Mouse (Mus musculus) CD4-positive, CD25-positive, alpha-beta regulatory T cell, adult 9 weeks (primary cell): Measurements from ENCODE around the gene Tor2a. TPM values are rescaled to one million over a fixed set of nuclear protein-coding genes. Genes with fewer than 3 reads are reported as not detected.

Source experiments
- polyA plus RNA-seq: library from polyadenylated mRNA; unstranded; fragments of 100-300 nt; shearing (Covaris generic); gene quantifications from one replicate; pipeline ENCODE4 v1.2.1, GENCODE M21; 2017

The Tor2a gene
- polyA plus RNA-seq, result 54.6 TPM

DNA sequence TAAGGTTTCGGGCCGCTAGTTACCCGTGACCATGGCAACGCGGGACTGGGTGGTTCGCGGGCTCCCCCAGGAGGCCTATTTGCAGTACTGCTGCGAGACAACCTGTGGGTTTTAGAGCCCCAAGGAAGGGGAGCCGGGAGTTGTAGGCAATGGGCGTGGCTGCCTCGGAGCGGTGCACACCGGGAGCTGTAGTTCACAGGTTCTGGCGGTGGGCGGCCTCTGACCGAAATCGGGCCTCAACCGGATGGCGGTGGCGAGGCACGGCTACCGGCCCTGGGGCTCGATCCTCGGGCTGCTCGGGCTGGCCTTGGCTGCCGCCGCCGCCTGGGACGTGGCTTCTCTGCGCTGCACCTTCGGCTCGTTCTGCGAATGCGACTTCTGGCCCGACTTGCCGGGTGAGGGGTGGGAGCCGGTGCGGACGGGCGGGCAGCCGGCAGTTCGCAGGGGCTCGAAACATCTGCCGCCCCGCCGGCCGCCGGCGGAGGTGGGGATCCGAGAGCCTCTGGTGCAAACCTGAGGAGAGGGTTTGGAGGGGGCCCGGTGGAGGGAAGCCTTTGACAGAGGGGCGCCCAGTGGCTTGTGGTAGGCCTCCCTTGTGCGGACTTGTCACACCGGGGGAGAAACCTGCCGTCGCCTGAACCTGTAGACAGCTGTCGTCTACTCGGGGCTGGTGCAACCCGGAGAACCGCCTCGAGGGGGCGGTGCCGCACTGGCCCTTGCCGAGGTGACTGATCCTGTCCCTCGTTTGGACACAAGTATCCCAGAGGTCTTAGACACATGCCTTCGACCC is at the start of gene Tor2a:
Tor2a (plus strand) TSS at position 179 of the 790 bp plus-strand sequence.

GRCm38 (mm10) chr2:32712934-32713817 is 43.9 kb upstream of the Tor2a start, which contains the start of gene Cdk9:
TSS of gene Cdk9 (minus strand) at chr2:32713076.

GRCm38 (mm10) chr2:32720681-32721229 is 36.3 kb upstream of the Tor2a start, which contains the start of gene Sh2d3c:
TSS of gene Sh2d3c (plus strand) at chr2:32721055.

DNA sequence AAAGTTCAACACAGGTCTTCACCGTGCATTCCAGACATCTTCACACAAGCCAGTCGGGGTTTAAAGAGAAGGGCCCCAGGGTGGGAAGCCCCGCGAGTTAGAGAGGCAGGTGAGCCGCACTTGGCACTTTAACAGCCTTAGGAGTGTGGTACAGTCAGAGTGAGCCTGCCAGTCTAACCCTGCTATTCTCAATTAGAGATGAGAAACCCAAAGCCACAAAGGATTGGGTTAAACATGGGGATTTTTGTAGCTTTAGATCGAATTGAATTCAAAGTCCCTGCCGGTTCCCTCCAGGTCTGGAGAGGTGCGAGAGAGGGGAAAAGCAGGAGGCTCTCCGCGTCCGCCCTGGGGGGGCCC is 16.1 kb upstream of the Tor2a start, which contains the start of gene 6330409D20Rik:
6330409D20Rik (minus strand) TSS at position 101 of the 357 bp plus-strand sequence.

DNA sequence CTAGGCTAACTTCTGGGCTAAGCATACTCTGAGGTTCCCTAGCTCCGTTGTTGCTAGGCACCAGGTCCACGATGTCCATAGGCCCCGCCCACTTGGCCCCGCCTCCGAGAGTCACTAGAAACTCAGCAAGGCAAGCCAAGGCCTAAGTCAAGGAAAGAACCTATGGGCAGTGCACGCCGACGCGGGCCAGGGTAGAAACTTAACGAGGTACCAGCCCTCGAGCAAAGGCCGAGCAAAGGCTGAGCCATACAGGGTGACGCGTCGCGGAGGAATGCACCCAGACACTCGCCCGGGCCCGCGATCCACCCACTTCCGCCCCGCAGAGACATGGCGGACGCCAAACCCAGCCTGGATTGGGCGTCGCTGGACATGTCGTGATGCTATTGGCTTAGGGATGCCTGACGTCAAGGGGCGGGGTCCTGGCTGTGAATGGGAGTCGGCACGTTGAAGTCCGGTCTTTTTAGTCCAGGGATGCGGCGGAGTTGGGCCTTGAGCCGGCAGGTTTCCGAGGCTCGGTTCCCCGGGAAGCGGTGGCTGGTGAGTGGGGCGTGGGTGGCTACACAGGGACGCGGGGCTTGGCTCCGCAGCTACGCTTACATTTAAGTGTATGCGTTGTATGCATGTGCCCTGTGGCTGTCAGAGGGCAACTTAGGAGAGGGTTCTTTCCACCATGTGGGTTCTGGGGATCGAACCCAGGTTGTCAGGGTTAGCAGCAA is 18.5 kb downstream of the Tor2a start, which contains the start of the genes Ttc16 and Ptrh1:
Ttc16 (minus strand) TSS at position 275 of the 716 bp plus-strand sequence.
Ptrh1 (plus strand) TSS at position 428 of the 716 bp plus-strand sequence.

DNA sequence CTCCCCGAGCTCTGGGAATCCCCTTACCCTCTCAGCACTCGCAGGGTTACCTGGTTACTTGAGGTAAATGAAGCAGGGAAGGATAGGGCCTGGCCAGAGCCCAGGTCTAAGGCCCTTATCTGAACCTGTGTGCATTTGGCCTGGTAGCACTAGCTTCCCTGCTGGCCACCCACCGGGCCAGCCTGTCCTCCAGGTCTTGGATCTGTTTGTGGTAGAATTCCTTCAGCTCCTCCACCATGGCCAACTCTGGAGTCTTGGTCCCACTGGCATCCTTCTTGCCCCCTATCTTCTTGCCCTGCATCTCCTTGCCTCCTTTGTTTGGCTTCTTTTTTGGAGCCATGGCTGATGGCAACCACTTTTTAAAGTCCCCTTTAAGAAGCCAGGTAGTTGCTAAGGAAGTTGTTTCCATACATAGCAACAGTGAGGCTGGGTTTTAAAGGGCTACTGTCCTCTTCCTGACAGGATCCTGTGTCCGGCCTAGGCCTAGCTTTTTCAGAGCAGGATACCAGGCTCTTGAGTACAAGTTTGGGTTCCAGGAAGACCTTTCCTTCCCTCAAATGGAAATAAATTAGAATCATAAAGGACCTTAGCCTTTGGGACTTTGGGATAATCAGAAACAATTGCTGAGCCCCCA is 27.1 kb downstream of the Tor2a start, which contains the start of gene Cfap157:
Cfap157 (minus strand) TSS at position 381 of the 634 bp plus-strand sequence.

Other genes starting within 250 kb of the Tor2a start
- gene Fam102a, start 221.9 kb upstream of the Tor2a start, polyA plus RNA-seq, result 67.8 TPM
- gene Dpm2, start 186.4 kb upstream of the Tor2a start, polyA plus RNA-seq, result 161 TPM
- not detected for gene Pip5kl1, start 182.4 kb upstream of the Tor2a start, polyA plus RNA-seq
- gene 9430097D07Rik, start 181.6 kb upstream of the Tor2a start, polyA plus RNA-seq, result not detected
- 57.7 TPM for gene St6galnac4, start 170.1 kb upstream of the Tor2a start, polyA plus RNA-seq
- 3.9 TPM for gene St6galnac6, start 157.5 kb upstream of the Tor2a start, polyA plus RNA-seq
- gene Ak1, start 135.5 kb upstream of the Tor2a start, polyA plus RNA-seq, result not detected
- 0.07 TPM for gene Eng, start 110.6 kb upstream of the Tor2a start, polyA plus RNA-seq
- 22.8 TPM for gene Fpgs, start 53.1 kb upstream of the Tor2a start, polyA plus RNA-seq
- gene Cdk9, start 44.2 kb upstream of the Tor2a start, polyA plus RNA-seq, result 27.3 TPM
- 126 TPM for gene Sh2d3c, start 36.2 kb upstream of the Tor2a start, polyA plus RNA-seq
- gene 6330409D20Rik, start 16.2 kb upstream of the Tor2a start, polyA plus RNA-seq, result 0.50 TPM
- 1.6 TPM for gene Ttc16, start 18.4 kb downstream of the Tor2a start, polyA plus RNA-seq
- 6.0 TPM for gene Ptrh1, start 18.6 kb downstream of the Tor2a start, polyA plus RNA-seq
- not detected for gene Cfap157, start 27.2 kb downstream of the Tor2a start, polyA plus RNA-seq
- gene Stxbp1, start 90.0 kb downstream of the Tor2a start, polyA plus RNA-seq, result 3.5 TPM
- 0.61 TPM for gene Fam129b, start 118.9 kb downstream of the Tor2a start, polyA plus RNA-seq
- gene Rpl12, start 204.3 kb downstream of the Tor2a start, polyA plus RNA-seq, result 37.6 TPM
- gene Lrsam1, start 204.4 kb downstream of the Tor2a start, polyA plus RNA-seq, result 12.5 TPM
- 4.8 TPM for gene Slc2a8, start 224.8 kb downstream of the Tor2a start, polyA plus RNA-seq